Mouse (Mus musculus) lung, postnatal 0 days (tissue): ENCODE measurements around the gene Olfr958. TPM values are rescaled to one million over a fixed set of nuclear protein-coding genes. Genes with fewer than 3 reads are reported as not detected.
A peak's percentile ranks its signal among the peaks of the same experiment; 100 is the strongest.

Experiments used
- ATAC-seq: fragments of 200-750 bp; cut with Nextera tagmentation; 2 replicates; pipeline ENCODE4 v1.8.0; 2017; ENCODE audit warnings: moderate library complexity
- DNase-seq: peaks from one replicate; pipeline ENCODE4 v3.0.0-alpha.2; 2016; ENCODE audit warnings: low spot score
- H3K27ac ChIP-seq: fragments of 300-500 bp; sonication (generic); 2 replicates; pipeline ENCODE4 v1.5.1; 2014; ENCODE audit warnings: antibody characterized with exemption, mild to moderate bottlenecking, low read length, mixed read lengths
- H3K27me3 ChIP-seq: fragments of 300-500 bp; sonication (generic); replicated peaks from 2 replicates; pipeline ENCODE4 v1.6.1; 2014; ENCODE audit warnings: low read length, mixed read lengths; ENCODE audit not compliant: insufficient read depth
- H3K36me3 ChIP-seq: fragments of 300-500 bp; sonication (generic); 2 replicates; pipeline ENCODE4 v1.6.1; 2014; ENCODE audit warnings: low read length, mixed read lengths; ENCODE audit not compliant: insufficient read depth
- H3K4me1 ChIP-seq: fragments of 300-500 bp; sonication (generic); 2 replicates; pipeline ENCODE4 v1.6.1; 2014; ENCODE audit warnings: antibody characterized with exemption, low read depth, low read length, mixed read lengths; ENCODE audit not compliant: insufficient read depth
- H3K4me2 ChIP-seq: fragments of 300-500 bp; sonication (generic); replicated peaks from 2 replicates; pipeline ENCODE4 v1.6.1; 2014; ENCODE audit warnings: low read depth, mild to moderate bottlenecking, low read length, moderate library complexity, mixed read lengths
- H3K4me3 ChIP-seq: fragments of 300-500 bp; sonication (generic); 2 replicates; pipeline ENCODE4 v1.5.1; 2014; ENCODE audit warnings: low read depth, low read length
- H3K9ac ChIP-seq: fragments of 300-500 bp; sonication (generic); replicated peaks from 2 replicates; pipeline ENCODE4 v1.6.1; 2014; ENCODE audit warnings: low read depth, mild to moderate bottlenecking
- H3K9me3 ChIP-seq: fragments of 300-500 bp; sonication (generic); 2 replicates; pipeline ENCODE4 v1.6.1; 2016; ENCODE audit warnings: low read length, mixed read lengths
- CTCF ChIP-seq: IDR thresholded peaks from 2 replicates; pipeline ENCODE4 v1.5.1; 2016; ENCODE audit warnings: antibody characterized with exemption, mild to moderate bottlenecking
- EP300 ChIP-seq: IDR thresholded peaks from 2 replicates; pipeline ENCODE4 v1.6.1; 2016; ENCODE audit warnings: antibody characterized with exemption, mild to moderate bottlenecking, control low read depth
- WGBS: fragments of 180-500 bp; shearing (Covaris S2); extraction: QIAGEN DNeasy Blood & Tissue Kit; methylation state at CpG from one replicate; pipeline ENCODE4 v1.1.7; 2014; 5-methylcytosine and 5-hydroxymethylcytosine counted together
- polyA plus RNA-seq: library from polyadenylated mRNA; unstranded; fragments of >200 nt; fragmentation: Nextera tagmentation; extraction: Ambion mirVana; gene quantifications from 2 replicates; pipeline ENCODE4 v1.2.1, GENCODE M21; 2015

The Olfr958 gene
- polyA plus RNA-seq, 1 experiment from 2014 or later: not detected

DNA sequence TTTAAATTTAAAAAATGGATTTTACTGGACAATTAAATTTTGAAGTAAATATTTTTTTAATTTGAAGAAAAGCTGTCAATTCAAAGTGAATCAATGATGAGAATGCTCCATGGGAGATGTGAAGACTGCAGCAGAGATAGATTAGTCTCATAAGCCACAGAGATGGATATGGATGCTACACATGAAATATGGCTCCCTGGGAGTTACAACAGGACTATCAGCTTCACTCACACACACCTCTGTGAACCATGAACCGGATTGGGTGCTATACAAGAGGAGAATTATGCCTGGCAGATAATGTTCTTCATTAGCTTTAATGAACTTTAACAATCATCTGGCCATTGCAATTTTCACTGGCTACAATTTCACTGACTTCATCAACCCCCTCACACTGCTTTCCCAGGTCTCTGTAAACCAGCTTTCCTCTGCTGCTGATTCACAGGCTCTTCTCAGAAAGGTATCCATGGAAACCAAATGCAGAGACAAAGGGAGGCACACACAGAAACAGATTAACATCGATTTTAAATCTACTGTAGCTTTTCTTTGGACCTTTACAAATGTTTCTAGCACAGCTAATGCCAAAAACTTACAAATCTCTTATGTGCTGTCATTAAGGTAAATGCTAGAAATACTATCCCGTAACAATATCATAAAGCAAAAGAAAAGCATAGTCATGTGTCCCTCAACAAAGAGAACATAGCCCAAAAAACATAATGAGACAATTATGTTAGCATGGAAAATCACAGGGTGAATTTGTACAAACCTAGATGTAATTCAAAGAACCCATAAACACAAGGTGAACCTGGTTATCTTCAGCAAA lies 3.9 kb upstream of the Olfr958 start:
- no peak overlapping the region for H3K9ac ChIP-seq
- H3K27me3 ChIP-seq: no peaks in the 10 kb centered on the region
- DNase-seq (no peak), ATAC-seq (no peak)
- H3K9me3 ChIP-seq: no peaks in the 10 kb centered on the region
- H3K4me1 ChIP-seq: no peaks in the 10 kb centered on the region
- H3K4me3 ChIP-seq: no peak overlapping the region
- H3K4me2 ChIP-seq: no peak overlapping the region
- TF ChIP-seq EP300: no peak
- TF ChIP-seq CTCF: no peak
- WGBS: 54% methylated on average over 3 of the region's 3 CpGs
- no peak overlapping the region for H3K27ac ChIP-seq
- H3K36me3 ChIP-seq: no peaks in the 10 kb centered on the region

DNA sequence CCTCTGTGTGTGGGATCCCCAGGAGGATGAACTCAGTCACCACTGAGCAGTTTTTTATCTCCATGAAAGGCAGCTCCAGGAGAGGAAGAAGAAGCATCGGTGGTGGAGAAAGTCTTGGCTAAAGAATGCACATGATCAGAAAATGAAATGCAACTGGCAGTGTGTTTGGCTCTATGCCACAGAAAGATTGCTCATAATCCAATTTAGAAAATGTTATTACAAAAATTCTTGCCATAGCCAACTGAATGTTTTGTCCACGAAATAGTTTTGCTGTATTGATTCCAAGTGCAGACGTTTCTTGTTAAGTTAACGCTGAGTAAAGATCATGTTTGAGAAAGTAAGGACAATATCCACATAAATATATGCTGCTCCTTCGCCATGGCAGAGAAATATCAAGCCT lies 3.0 kb downstream of the Olfr958 start:
- no peak for TF ChIP-seq CTCF
- TF ChIP-seq EP300: no peak
- 68% methylated on average over 5 of the region's 5 CpGs for WGBS
- ATAC-seq: no peak

DNA sequence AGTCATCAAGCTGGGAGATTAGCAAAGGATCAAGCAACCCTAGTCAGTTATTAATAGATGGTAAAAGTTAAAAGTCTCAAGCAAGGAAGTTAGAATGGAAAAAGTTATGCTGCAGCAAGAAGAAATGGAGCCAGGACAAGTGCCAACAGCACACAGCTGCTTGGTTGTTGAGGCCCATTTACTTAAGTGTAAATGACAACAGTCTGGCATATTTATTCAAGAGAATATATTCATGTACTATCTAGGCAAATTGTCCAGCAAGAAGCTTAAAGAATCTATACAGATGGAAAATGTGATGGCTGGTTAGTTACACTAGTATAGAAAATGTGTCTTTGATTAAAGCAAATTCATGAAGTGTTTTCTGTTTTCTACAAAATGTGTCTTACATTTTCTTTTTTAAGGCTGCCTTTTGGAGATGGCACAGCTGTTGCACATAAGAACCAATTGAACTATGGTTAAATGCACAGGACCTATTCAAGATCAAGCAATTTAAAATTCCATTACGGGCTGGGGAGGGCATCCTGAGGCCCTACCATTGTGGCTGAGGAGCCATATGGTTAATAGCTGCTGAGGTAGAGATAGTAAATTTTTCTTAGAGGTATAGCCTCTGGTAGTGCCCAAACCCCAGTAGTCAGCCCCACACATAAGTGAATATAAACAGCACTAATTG lies 30.1 kb downstream of the Olfr958 start:
- H3K9me3 ChIP-seq: no peaks in the 10 kb centered on the region
- H3K4me3 ChIP-seq: no peak overlapping the region
- no peaks in the 10 kb centered on the region for H3K4me1 ChIP-seq
- peak; percentile 19 for DNase-seq
- no peaks in the 10 kb centered on the region for H3K27me3 ChIP-seq
- no peak overlapping the region for H3K9ac ChIP-seq
- no peak for ATAC-seq
- H3K36me3 ChIP-seq: no peaks in the 10 kb centered on the region
- no peak overlapping the region for H3K4me2 ChIP-seq
- 60% methylated on average over 1 of the region's 1 CpGs for whole genome bisulfite sequencing
- no peak overlapping the region for H3K27ac ChIP-seq
- no peak for TF ChIP-seq CTCF
- TF ChIP-seq EP300: no peak

More for the DNA sequence above, 3.0 kb downstream of the Olfr958 start:
- DNase-seq: peak; percentile 6
- H3K4me2 ChIP-seq: no peak overlapping the region
- no peaks in the 10 kb centered on the region for H3K27me3 ChIP-seq
- no peaks in the 10 kb centered on the region for H3K4me1 ChIP-seq
- H3K9ac ChIP-seq: no peak overlapping the region
- no peaks in the 10 kb centered on the region for H3K36me3 ChIP-seq
- H3K9me3 ChIP-seq: no peaks in the 10 kb centered on the region
- H3K27ac ChIP-seq: no peak overlapping the region
- no peak overlapping the region for H3K4me3 ChIP-seq

GRCm38 (mm10) chr9:39518595-39518994 lies 35.3 kb downstream of the Olfr958 start:
- no peak overlapping the region for H3K4me3 ChIP-seq
- TF ChIP-seq CTCF (no peak), EP300 (no peak)
- no peaks in the 10 kb centered on the region for H3K9me3 ChIP-seq
- no peak for DNase-seq
- H3K4me2 ChIP-seq: no peak overlapping the region
- no peaks in the 10 kb centered on the region for H3K36me3 ChIP-seq
- H3K4me1 ChIP-seq: no peaks in the 10 kb centered on the region
- no peaks in the 10 kb centered on the region for H3K27me3 ChIP-seq
- H3K9ac ChIP-seq: no peak overlapping the region
- no peak overlapping the region for H3K27ac ChIP-seq
- ATAC-seq: no peak

DNA sequence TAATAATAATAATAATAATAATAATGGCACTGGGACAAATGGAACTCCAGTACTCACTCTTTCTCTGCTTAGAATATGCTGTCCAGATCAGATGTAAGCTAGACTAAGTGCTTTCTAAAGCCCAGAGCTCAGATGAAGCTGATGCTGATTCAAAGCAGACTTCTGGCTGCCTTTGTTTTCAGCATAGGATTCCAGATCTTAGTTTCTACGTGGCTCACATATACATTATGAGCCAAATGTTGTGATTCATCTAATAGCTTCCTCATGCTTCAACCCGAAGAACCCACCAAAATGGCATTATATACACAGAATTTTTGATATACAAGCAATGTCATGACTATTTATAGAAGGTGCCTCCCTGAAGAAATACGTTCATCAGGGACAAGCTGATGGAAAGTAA lies 38.3 kb downstream of the Olfr958 start, which contains the start of gene Olfr957:
Gene Olfr957, minus strand, starts transcription at position 279 of the 400 bp plus-strand sequence.
- H3K9ac ChIP-seq: no peak within 1 kb of the TSS
- no peak within 1 kb of the TSS for H3K4me2 ChIP-seq
- DNase-seq (no peak), ATAC-seq (no peak)
- no peaks in the 10 kb centered on the region for H3K9me3 ChIP-seq
- 44% methylated on average over 3 of the region's 3 CpGs for WGBS
- H3K4me3 ChIP-seq: no peak within 1 kb of the TSS
- no peak within 1 kb of the TSS for H3K27ac ChIP-seq
- no peaks in the 10 kb centered on the region for H3K4me1 ChIP-seq
- TF ChIP-seq EP300 (no peak), CTCF (no peak)
- H3K36me3 ChIP-seq: no peaks in the 10 kb centered on the region
- H3K27me3 ChIP-seq: no peaks in the 10 kb centered on the region

DNA sequence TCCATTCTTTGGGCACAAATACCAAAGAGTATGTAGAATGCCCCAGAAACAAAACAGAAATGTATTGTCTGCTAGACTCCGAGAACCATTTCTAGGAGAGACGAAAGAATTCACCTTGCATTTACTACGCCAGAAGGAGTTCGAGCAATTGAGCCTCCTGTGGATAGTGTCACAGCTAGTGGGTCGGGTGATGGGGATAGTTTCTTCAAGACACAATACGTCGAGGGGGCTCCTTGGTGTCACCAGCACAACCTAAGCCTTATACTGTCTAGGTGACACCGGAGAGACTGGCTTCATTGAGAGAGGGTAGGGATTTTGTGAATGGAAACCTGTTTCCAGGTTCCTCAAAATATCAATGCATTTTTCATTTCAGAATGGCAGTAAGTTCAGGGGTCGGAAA lies 44.4 kb downstream of the Olfr958 start:
- no peak overlapping the region for H3K4me2 ChIP-seq
- no peaks in the 10 kb centered on the region for H3K4me1 ChIP-seq
- H3K9me3 ChIP-seq: no peaks in the 10 kb centered on the region
- H3K9ac ChIP-seq: no peak overlapping the region
- DNase-seq (no peak), ATAC-seq (no peak)
- H3K27me3 ChIP-seq: no peaks in the 10 kb centered on the region
- 68% methylated on average over 9 of the region's 9 CpGs for WGBS
- no peak overlapping the region for H3K4me3 ChIP-seq
- no peak for TF ChIP-seq EP300
- no peak for TF ChIP-seq CTCF
- H3K27ac ChIP-seq: no peak overlapping the region
- H3K36me3 ChIP-seq: no peaks in the 10 kb centered on the region
